Mouse (Mus musculus): ENCODE results near the gene Ptpn12. TPM values are rescaled to one million over a fixed set of nuclear protein-coding genes. Genes with fewer than 3 reads are reported as not detected.
A peak's percentile ranks its signal among the peaks of the same experiment; 100 is the strongest.

The Ptpn12 gene
- polyA plus RNA-seq, 1 experiment from 2014 or later, result 25.6 TPM

DNA sequence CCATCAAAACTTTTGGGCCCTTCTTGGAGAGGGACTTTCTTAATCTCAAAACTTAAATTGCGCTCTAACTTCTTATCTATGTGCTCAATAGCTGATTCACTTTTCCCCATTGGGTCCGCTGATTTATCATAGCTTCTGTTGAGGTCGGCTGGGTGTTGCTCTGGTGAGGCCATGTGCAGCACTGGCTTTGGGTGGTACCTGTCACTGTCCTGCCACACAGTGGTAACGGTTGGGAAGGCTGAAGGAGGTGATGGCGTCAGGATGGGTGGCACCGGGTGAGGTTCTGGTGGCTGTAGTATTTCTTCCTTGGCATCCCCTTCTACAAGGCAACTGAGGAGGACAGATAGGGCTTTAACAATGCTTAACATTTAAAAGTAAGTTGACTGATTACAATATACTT is 57.3 kb downstream of the Ptpn12 start:
- Histone ChIP-seq H3K36me3 (replicated peaks) (peaks cover 98% of the 10 kb centered on the region), H3K9me3 (peaks cover 7% of the 10 kb centered on the region; the same call in 1 of the 2 replicates), H3K4me1 (no peaks in the 10 kb centered on the region), H3K4me3 (no peak overlapping the region), H3K27me3 (replicated peaks; ENCODE audit: low read depth, poor library complexity, severe bottlenecking) (no peaks in the 10 kb centered on the region), H3K27ac (replicated peaks) (no peak overlapping the region)
- WGBS, result 97% methylated on average over 6 of the region's 6 CpGs
- no peak for DNase-seq (ENCODE audit: low spot score)

DNA sequence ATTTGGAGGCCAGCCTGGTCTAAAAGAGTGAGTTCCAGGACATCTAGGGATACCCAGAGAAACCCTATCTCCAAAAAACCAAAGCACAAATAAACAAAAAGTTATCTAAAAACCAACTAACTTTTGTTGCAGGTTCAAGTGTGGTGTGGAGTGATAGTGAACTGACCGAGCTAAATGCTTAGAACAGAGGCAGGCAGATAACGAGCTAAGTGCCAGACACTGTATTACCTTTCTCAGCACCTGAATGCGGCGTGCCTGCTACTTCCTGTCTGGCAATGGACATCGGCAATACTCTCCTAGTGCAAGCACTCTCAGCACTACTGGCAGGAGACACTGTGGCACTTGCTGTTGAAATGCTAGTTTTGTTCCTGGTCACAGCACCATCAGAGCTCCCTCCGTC is 58.2 kb downstream of the Ptpn12 start:
- DNase-seq (ENCODE audit: low spot score), result no peak
- Histone ChIP-seq H3K27me3 (replicated peaks; ENCODE audit: low read depth, poor library complexity, severe bottlenecking) (no peaks in the 10 kb centered on the region), H3K36me3 (replicated peaks) (peaks cover 98% of the 10 kb centered on the region), H3K4me1 (no peaks in the 10 kb centered on the region), H3K9me3 (peaks cover 7% of the 10 kb centered on the region; the same call in 1 of the 2 replicates), H3K4me3 (no peak overlapping the region), H3K27ac (replicated peaks) (no peak overlapping the region)
- 94% methylated on average over 6 of the region's 6 CpGs for WGBS

DNA sequence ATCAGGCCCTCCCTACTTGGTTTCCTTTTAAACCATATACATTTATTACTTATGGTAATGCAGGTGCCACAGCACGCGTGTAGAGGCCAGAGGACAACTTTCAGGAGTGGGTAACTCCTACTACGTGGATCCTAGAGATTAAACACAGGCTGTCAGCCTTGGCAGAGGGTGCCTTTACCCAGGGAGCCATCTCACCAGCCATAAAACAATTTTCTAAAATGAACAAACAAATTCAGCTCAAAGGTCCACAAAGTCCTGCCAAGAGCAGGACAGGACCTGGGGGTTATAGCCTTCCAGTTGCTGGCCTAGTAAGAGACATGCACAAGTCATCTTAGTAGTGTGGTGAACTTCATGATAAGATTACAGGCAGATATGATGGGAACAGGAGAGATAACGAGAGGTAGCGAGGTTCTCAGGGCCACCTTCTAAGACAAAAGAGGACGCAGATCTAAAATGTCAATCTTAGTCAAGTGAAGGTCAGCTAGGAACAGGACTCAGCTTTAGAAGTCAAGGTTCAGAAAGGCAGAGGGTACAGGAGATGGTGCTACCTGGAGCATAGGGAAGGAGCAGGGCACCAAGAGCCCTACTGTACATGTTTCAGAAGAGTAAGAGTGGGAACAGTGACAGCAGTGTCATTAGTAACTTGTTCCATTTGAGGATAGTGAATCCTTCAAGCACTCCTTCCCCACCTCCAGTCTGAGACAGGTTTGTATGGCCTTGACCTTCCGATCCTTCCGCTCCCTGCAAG is 65.5 kb downstream of the Ptpn12 start:
- no peak overlapping the region for H3K27ac ChIP-seq (replicated peaks)
- peaks cover 97% of the 10 kb centered on the region for H3K36me3 ChIP-seq (replicated peaks)
- DNase-seq (ENCODE audit: low spot score), result no peak
- no peaks in the 10 kb centered on the region for H3K27me3 ChIP-seq (replicated peaks; ENCODE audit: low read depth, poor library complexity, severe bottlenecking)
- H3K4me3 ChIP-seq, result no peak overlapping the region
- 96% methylated on average over 8 of the region's 8 CpGs for WGBS
- H3K9me3 ChIP-seq, result no peaks in the 10 kb centered on the region
- no peaks in the 10 kb centered on the region for H3K4me1 ChIP-seq

DNA sequence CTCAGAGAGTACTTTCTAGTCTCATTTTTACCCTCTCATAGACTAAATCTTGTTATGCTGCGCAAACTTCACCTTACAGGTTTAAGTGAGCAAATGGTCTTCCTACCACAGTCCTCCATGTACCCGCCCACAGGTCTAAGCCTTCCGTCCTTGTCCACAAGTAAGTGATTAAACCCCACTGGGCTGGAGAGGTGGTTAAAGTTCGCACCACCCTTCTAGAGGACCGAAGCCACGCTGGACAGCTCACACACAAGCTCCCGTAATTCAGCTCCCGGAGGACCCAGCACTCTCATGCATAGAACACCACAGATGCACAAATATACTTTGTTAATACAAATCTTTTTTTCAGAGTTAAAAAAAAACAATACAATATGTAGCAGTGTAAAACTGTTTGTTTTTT is 69.4 kb downstream of the Ptpn12 start:
- Histone ChIP-seq H3K36me3 (replicated peaks) (peaks cover 69% of the 10 kb centered on the region), H3K4me1 (no peaks in the 10 kb centered on the region), H3K27me3 (replicated peaks; ENCODE audit: low read depth, poor library complexity, severe bottlenecking) (no peaks in the 10 kb centered on the region), H3K9me3 (no peaks in the 10 kb centered on the region), H3K4me3 (no peak overlapping the region), H3K27ac (replicated peaks) (no peak overlapping the region)
- DNase-seq (ENCODE audit: low spot score), result no peak
- WGBS, result 93% methylated on average over 8 of the region's 8 CpGs

DNA sequence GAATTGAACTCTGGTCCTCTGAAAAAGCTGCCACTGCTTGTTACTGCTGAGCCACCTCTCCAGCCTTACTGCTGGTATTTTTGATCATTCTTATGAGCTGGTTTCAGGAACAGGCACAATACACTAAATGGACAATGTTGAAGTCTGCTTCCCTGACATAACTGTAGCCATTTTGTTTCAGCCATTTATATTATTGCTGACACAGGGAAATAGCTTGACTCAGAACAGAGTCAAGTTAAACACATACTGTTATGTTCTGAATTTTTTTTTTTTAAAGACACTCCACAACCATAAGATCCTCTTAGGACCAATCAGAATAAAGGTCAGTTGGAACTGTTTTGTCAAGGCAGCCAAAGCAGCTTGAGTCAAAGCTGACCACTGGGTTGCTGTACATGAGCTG is 72.2 kb downstream of the Ptpn12 start:
- no peak overlapping the region for H3K4me3 ChIP-seq
- H3K4me1 ChIP-seq, result no peaks in the 10 kb centered on the region
- no peaks in the 10 kb centered on the region for H3K27me3 ChIP-seq (replicated peaks; ENCODE audit: low read depth, poor library complexity, severe bottlenecking)
- peaks cover 42% of the 10 kb centered on the region for H3K36me3 ChIP-seq (replicated peaks)
- DNase-seq (ENCODE audit: low spot score), result no peak
- no peak overlapping the region for H3K27ac ChIP-seq (replicated peaks)
- no peaks in the 10 kb centered on the region for H3K9me3 ChIP-seq

DNA sequence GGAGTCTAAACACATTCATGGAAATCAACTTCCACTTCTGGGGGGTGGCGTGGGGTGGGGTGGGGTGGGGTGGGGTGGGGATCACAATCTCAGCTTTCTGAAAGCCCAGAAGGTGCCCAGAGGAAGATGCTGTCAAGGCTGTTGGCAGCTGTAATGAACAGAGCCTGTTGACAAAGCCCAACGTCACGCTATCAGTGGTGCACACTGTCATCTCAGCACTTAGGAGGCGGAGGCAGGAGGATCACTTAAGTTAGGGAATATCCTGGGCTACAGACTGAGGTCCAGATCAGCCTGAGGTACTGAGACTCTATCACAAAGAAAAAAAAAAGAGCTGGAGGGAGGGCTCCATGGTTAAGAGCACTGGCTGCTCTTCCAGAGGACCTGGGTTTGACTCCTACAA is 81.0 kb downstream of the Ptpn12 start:
- no peak for DNase-seq (ENCODE audit: low spot score)

DNA sequence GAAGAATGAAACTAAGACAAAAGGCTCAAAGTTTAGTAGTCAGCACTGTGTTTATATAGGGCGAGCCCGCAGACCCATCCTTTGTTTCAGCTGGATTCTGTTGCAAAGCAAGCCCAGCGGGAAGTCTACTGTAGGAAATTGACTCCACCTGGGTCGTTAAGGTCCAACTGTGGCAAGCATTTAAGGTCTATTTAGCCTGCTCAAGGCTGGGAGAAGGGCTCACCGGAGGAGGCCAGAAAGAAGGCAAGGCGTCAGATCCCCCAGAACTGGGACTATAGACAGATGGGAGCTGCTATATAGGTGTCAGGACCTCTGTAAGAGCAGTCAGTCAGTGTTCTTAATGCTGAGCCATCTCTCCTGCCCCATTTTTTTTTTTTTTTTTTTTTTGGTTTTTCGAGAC is 81.7 kb downstream of the Ptpn12 start:
- Histone ChIP-seq H3K4me3 (no peak overlapping the region), H3K27ac (replicated peaks) (no peak overlapping the region), H3K27me3 (replicated peaks; ENCODE audit: low read depth, poor library complexity, severe bottlenecking) (no peaks in the 10 kb centered on the region), H3K4me1 (peaks cover 5% of the 10 kb centered on the region), H3K36me3 (replicated peaks) (no peaks in the 10 kb centered on the region), H3K9me3 (no peaks in the 10 kb centered on the region)
- peak; percentile 27 for DNase-seq (ENCODE audit: low spot score)
- 16% methylated on average over 7 of the region's 7 CpGs for WGBS

More for the DNA sequence above, 81.0 kb downstream of the Ptpn12 start:
- no peak overlapping the region for H3K4me3 ChIP-seq
- no peak overlapping the region for H3K27ac ChIP-seq (replicated peaks)
- 80% methylated on average over 4 of the region's 4 CpGs for WGBS
- no peaks in the 10 kb centered on the region for H3K9me3 ChIP-seq
- H3K27me3 ChIP-seq (replicated peaks; ENCODE audit: low read depth, poor library complexity, severe bottlenecking), result no peaks in the 10 kb centered on the region
- no peaks in the 10 kb centered on the region for H3K36me3 ChIP-seq (replicated peaks)
- peaks cover 5% of the 10 kb centered on the region for H3K4me1 ChIP-seq

DNA sequence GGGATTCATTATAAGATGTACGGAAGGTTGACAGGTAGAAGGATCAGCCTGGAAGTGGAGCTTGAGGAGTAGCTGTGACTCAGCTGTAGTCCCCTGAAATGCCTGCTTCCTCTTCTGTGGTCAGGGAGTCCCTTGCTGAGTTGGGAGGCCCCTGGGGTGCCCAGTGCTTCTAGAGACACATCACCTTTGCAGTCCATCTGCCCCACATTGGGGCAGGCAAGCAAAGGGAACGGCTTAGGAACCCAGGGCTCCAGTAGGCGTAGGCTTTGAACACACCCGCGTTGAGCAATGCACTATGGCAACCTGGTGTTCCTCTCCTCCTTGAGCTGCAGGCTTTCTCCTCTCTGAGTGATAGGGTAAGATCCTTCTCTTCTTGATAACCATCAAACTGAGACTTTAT is 82.6 kb downstream of the Ptpn12 start:
- Histone ChIP-seq H3K4me1 (peaks cover 13% of the 10 kb centered on the region), H3K27me3 (replicated peaks; ENCODE audit: low read depth, poor library complexity, severe bottlenecking) (no peaks in the 10 kb centered on the region), H3K27ac (replicated peaks) (no peak overlapping the region), H3K36me3 (replicated peaks) (no peaks in the 10 kb centered on the region), H3K4me3 (no peak overlapping the region), H3K9me3 (no peaks in the 10 kb centered on the region)
- no peak for DNase-seq (ENCODE audit: low spot score)
- WGBS, result 73% methylated on average over 5 of the region's 5 CpGs

DNA sequence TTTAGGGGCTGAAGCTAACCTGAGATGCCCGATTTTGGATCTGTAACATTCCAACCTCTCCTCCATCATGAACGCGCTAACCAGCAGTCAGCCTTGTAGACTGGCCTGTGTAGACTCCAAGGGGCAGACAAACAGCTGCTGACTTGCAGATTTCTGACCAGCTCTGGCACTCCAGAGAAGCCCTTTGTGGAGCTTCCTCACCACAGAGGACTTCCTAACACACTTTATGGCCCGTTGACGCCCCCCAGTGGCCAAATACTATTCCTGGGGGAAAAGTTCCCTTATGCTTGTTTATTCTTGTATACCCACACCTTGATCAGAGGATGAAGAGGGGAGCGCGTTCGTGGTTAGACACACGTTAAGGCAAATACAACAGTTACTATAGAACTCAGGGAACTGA is 86.7 kb downstream of the Ptpn12 start:
- H3K27me3 ChIP-seq (replicated peaks; ENCODE audit: low read depth, poor library complexity, severe bottlenecking), result no peaks in the 10 kb centered on the region
- no peaks in the 10 kb centered on the region for H3K9me3 ChIP-seq
- DNase-seq (ENCODE audit: low spot score), result peak; percentile 44
- peaks cover 14% of the 10 kb centered on the region for H3K4me1 ChIP-seq
- no peaks in the 10 kb centered on the region for H3K36me3 ChIP-seq (replicated peaks)
- H3K4me3 ChIP-seq, result no peak overlapping the region
- no peak overlapping the region for H3K27ac ChIP-seq (replicated peaks)
- 67% methylated on average over 9 of the region's 9 CpGs for WGBS

DNA sequence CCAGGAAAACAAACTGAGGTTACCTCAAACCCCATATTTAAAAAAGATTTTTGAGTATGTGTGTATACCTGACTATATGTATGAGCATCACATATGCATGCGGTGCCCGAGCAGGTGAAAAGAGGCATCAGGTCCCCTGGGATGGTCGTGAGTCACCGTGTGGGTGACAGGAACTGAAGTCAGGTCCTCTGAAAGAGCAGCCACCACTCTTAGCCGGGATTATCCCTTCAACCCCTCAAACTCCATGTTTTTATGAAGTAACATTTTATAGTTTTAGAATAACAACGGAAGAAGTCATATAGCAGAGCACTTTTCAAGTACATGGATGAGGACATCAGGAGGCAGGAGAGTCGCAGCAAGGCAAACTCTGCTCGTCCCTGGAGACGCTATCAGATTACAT is 87.2 kb downstream of the Ptpn12 start:
- WGBS, result 70% methylated on average over 9 of the region's 9 CpGs
- Histone ChIP-seq H3K9me3 (no peaks in the 10 kb centered on the region), H3K27me3 (replicated peaks; ENCODE audit: low read depth, poor library complexity, severe bottlenecking) (no peaks in the 10 kb centered on the region), H3K4me3 (no peak overlapping the region), H3K36me3 (replicated peaks) (no peaks in the 10 kb centered on the region), H3K27ac (replicated peaks) (no peak overlapping the region), H3K4me1 (peaks cover 11% of the 10 kb centered on the region; the same call in 1 of the 2 replicates)
- no peak for DNase-seq (ENCODE audit: low spot score)

DNA sequence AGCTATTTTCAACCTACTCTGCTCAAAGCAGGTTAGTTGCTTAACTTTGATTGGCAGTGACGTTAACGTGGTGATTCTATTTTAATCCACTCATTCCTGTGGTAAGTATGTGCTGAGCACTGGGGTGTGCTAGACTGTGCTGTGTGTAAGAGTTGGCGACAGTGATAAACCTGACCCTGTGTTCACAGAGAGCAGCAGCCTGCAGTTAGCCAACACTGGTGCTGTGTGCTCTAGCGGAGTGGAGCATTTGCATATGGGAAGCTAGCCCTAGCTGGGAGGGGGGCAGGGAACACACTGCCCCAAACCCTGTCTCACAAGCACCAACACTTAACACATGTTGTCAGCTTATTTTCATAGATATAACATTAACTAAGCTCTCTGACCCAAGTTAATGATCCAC is 87.8 kb downstream of the Ptpn12 start:
- H3K9me3 ChIP-seq, result no peaks in the 10 kb centered on the region
- WGBS, result 60% methylated on average over 4 of the region's 4 CpGs

DNA sequence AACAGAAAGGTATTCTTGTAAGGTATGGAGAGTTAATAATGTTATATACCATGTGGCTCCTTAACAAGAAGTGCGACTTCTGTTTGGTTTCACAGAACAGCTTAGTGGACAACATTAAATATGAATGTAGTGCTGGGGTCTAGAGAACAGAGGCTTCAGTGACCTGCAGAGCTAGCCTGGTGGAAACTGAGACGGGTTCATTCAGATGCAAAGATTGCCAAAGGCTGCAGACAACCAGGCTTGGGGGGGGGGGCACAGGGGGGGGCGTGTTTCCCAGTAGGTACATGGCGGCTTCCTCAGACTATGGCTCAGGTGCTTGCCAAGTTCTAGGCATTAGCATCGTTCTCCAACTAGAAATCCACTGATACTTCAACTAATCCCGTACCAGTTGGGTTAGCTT is 91.3 kb downstream of the Ptpn12 start:
- Histone ChIP-seq H3K4me3 (no peak overlapping the region), H3K27ac (replicated peaks) (no peak overlapping the region), H3K9me3 (no peaks in the 10 kb centered on the region), H3K4me1 (peaks cover 11% of the 10 kb centered on the region; the same call in 1 of the 2 replicates), H3K36me3 (replicated peaks) (no peaks in the 10 kb centered on the region), H3K27me3 (replicated peaks; ENCODE audit: low read depth, poor library complexity, severe bottlenecking) (no peaks in the 10 kb centered on the region)
- DNase-seq (ENCODE audit: low spot score), result no peak
- WGBS, result 80% methylated on average over 6 of the region's 6 CpGs

More for the DNA sequence above, 87.8 kb downstream of the Ptpn12 start:
- Histone ChIP-seq H3K4me1 (peaks cover 11% of the 10 kb centered on the region; the same call in 1 of the 2 replicates), H3K36me3 (replicated peaks) (no peaks in the 10 kb centered on the region), H3K4me3 (no peak overlapping the region), H3K27ac (replicated peaks) (no peak overlapping the region), H3K27me3 (replicated peaks; ENCODE audit: low read depth, poor library complexity, severe bottlenecking) (no peaks in the 10 kb centered on the region)
- DNase-seq (ENCODE audit: low spot score), result no peak

DNA sequence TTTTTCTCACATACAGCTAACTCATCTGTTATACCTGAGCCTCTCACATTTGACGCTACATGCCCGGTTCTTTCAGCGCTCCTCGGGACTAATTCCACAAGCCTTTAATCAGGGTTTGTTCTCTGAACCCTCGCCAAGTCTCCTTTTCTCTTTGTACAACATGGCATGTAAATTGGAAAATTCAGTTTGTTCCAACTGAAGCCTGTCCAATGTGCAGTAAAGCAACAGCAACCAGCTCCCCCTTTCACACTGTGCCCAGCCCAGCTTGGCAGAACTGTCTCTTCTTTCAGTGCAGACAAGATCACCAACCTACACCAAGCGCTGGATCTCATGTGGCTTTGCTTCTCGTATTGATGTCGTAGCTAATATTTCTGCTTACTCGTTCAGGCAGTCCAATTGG is 92.4 kb downstream of the Ptpn12 start:
- H3K27me3 ChIP-seq (replicated peaks; ENCODE audit: low read depth, poor library complexity, severe bottlenecking), result no peaks in the 10 kb centered on the region
- peaks cover 4% of the 10 kb centered on the region; the same call in 1 of the 2 replicates for H3K4me1 ChIP-seq
- H3K4me3 ChIP-seq, result no peak overlapping the region
- DNase-seq (ENCODE audit: low spot score), result no peak
- H3K27ac ChIP-seq (replicated peaks), result no peak overlapping the region
- no peaks in the 10 kb centered on the region for H3K9me3 ChIP-seq
- 93% methylated on average over 9 of the region's 9 CpGs for WGBS
- no peaks in the 10 kb centered on the region for H3K36me3 ChIP-seq (replicated peaks)

Measured in embryonic facial prominence, embryonic 10.5 days (tissue).